Mouse (Mus musculus): ENCODE results near the gene 0610037L13Rik.

Gene 0610037L13Rik

DNA sequence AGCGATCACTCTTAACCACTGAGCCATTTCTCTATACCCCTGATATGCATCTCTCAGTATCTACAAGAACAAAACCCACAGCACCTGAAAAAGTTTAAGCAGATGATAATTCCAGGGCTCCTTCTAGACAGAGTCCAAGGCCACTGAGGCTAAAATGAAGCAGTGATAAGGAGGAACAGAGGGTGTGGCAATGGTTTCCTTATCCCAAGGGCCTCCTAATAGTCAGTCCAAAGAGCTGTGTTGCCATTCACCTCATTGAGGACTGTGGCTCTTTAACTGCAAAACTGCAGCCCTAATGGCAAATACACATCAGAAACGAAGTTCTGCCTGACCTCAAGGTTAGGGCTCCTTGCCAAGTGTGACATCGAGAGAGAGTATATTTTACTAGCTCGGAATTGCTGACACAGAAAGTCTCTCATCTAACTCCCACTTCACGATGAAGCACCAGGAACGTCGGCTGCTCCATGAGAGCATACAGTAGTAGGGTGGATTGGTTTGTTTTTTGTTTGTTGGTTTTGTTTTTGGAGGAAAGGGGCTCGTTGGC is 31.6 kb downstream of the 0610037L13Rik start:
- DNase-seq, result no peak

DNA sequence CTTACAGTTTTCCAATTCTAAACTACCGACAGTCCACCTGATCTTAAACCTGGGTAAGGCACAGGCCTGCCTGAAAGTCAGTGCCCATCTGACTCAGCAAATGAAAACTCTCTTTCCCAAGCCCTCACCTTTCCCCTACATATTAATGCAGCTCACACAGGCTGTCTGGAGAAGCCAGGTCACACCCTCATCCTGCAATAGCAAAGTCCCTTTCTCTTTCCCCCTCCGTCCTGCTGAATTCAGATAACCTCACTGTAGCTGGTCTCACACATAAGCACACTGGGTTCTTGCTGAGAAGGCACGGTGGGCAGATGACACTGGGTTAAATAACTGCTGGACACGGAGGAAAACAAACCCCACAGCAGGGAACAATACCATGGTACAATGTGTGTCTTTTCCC is 32.3 kb downstream of the 0610037L13Rik start:
- no peak for DNase-seq

DNA sequence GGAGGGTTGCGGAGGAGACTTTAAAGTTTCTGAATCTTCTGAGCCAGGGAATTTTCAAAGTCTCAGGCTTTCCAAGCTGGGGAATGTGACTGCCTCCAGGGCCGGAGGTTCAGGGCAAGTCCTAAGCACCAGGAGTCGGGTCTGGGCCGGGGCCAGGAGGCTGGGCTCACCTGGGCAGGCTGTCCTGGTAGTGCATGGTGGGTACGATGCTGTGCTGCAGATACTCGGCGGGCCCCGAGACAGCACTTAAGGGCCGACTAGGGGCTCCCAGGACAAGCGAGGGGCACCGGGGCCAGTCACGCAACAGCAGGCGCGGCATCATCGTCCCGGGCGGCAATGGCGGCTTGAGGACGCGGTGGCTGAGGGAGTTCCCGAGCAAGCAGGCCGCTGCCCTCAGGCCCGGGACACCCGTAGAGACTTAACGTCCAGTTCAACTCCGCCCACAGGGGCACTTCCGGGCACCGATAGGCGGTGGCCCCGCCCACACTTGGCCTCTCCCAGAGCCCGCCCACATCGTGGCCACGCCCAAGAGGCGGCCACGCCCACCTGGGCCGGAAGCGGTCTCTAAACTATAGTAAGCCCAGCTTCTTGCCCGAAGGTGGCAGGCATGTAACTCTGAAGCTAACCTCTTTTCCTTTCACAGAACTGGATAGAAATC is 33.7 kb downstream of the 0610037L13Rik start, which contains the start of gene Cpt2:
Gene Cpt2 (minus strand): TSS at position 466 of the 658 bp plus-strand sequence.
- DNase-seq, result peak; percentile 93

DNA sequence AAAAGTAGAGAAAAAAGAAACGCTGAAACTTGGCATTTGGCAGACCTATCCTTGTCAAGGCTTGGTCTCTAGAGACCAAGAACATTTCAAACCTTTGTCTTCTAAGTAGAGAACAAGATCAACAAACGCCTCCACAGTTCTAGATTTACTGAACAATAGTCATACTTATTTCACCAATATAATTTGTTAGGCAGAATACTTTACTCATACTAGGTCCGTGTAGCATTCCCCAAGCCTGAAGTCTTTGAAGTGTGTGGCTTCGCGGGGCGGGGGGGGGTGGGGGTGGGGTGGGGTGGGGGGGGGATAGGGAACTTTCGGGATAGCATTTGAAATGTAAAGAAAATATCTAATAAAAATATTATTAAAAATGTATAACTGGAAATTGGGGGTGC is 34.2 kb downstream of the 0610037L13Rik start:
- DNase-seq, result no peak

DNA sequence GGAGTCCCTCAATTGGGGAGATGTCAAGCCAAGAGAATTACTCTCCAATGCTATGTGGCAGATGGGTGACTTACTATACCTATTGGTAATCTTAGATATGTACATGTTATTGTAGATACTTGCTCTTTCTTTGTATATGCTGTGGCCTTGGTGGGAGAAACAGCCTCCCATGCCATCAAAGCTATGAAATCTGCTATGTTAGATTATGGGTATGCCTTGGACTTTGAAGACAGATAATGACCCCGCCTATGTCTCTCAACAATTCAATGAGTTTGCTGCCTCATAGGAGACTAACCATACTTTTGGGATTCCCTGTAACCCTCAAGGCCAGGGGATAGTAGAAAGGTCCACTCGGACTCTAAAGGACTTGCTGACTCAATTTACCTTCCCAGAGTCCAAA is 38.7 kb downstream of the 0610037L13Rik start:
- DNase-seq, result no peak

DNA sequence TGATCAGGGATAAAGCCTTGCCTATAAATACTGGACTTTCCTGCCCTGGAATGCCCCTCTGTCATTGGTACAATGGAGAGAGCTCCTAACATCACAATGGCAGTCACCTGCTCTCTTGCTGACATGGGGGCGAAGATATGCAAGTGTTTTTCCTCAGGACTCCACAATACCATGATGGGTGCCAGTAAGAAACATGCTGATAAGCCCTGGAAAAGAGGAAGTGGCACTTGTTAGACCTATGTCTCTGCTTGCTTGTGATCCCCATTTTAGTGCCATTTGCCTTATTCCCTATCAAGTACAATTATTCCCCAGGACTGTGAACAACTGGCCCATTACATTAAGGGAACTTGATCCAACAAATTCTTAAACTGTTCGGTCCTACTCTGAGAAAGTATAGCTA is 39.1 kb downstream of the 0610037L13Rik start:
- no peak for DNase-seq

DNA sequence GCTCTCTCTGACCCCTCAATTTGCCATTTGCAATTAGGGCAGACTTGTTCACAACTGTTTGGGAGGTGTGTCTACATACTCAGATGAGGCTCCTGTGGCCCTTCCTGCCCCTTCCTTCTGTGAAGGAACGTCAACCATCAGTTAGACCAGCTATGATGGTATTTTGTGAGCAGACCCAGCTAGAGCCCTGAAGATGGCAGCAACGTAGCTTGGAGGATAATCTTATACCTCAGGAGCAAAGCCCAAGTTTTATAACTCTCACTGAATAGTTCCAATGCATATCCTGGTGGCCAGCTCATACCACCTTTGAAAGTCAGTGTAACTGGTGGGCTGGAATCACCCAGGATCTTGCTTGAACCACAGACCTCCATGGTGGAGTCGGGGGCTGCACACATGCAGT is 41.8 kb downstream of the 0610037L13Rik start:
- no peak for DNase-seq

DNA sequence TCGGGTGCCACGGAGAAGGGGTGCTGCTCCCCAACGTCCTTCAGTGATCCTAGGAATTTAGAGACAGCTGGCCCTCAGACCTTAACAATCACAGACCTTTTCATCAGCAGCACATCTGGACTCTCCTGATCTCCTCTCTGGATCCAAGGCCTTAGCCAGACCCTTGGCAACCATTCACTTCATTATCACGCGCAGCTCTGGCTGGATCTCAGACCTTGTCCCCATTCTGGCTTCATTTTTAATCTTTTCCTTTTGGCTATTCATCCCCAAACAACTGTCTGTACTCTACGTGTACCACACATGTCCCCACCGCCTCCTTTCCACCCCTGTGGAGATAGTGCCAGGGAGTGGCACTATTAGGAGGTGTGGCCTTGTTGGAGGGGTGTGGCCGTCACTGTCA is 43.6 kb downstream of the 0610037L13Rik start:
- no peak for DNase-seq

DNA sequence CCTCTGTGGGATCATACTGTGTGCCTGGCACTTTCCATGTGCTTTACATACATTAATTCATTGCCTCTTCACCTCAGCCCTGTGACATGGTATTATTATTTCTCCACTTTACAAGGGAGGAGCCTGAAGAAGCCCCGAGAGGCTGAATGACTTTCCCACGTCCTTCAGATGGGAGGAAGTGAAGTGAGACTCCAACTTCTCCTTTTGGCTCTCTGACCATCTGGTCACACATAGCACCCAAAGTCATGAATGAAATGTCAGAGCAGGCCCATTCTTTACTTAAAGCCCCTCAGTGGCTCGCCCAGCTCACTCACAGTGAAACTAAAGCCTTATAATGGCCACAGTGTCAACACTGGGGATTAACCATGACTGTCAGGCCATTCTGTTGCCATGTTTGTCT is 45.6 kb downstream of the 0610037L13Rik start:
- DNase-seq, result no peak

DNA sequence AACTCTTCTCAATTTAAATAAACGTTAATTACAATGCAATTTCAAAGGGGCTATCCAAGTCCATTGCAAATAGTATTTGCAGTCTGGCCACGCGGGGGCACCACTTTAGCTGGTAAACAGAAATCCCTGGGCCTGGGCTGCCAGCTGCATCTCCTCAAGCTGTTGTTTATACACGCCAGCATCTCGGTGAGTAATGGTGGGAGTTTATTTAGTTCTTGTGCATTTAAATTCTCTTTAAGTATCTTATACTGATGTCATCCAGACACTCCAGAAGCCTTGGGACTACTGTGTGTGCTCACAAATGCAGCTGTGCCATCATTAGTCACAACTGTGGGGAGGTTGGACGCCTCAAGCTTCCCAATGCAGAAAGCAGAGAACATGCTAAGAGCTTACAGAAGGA is 47.7 kb downstream of the 0610037L13Rik start:
- DNase-seq, result peak; percentile 63

DNA sequence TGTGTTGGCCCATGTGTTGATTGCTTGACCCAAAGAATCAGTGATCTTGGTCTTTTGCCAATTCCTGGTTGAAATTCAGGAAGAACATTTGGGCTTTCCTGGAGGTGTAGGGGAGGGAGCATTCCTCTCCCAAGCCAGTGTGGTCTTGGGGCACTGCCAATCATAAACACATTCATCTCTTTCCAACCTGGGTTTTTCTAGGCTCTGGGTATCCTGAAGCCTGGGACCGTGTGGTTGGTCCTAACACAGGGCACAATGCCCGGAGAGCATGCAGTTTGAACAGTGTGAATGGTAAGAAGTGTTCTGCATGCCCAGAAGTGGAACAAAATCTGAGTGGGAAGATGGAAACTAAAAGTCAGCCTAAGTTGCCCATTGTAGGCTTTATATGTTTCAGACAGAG is 48.5 kb downstream of the 0610037L13Rik start:
- no peak for DNase-seq

DNA sequence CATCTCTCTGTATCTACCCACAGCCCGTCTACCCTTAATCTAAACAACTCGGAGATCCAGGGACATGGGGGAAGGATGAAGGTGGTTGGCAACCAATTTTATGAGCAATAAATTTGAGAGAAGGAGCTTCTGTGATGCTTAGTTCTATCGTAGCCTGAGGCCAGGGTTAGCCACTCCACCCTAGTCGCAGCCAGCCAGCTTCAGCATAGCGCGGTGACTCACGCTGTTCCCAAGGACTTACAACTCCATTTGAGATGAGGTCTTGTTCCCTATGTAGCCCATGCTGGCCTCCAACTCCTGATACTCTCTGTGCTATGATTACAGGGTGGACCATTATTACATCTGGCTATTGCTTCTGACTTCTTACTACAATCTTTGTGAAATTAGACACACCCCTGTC is 53.1 kb downstream of the 0610037L13Rik start:
- no peak for DNase-seq

DNA sequence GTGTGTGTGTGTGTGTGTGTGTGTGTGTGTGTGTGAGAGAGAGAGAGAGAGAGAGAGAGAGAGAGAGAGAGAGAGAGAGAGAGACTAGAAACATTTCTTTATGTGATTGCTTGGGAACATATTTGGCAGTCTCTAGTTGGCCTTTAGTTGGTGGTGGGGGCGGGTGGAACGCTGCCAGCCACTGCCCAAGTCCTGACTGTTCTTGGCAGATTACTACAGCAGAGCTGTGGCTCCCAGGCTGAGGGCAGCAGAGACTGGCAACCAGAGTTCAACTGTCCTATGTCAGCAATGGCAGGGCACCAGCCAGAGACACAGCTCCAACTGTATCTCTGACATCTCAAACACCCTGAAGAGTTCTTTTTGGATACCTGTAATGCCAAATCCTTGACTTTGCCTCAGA is 54.5 kb downstream of the 0610037L13Rik start:
- no peak for DNase-seq

All from thymus, postnatal 25 days (tissue).